Mouse (Mus musculus) naive thymus-derived CD4-positive, alpha-beta T cell, adult 2 months (primary cell): Measurements from ENCODE around the gene Cfap45.

Source experiments
- DNase-seq: peaks from one replicate; pipeline ENCODE4 v3.0.0-alpha.2; 2011; ENCODE audit warnings: low read depth

The Cfap45 gene

DNA sequence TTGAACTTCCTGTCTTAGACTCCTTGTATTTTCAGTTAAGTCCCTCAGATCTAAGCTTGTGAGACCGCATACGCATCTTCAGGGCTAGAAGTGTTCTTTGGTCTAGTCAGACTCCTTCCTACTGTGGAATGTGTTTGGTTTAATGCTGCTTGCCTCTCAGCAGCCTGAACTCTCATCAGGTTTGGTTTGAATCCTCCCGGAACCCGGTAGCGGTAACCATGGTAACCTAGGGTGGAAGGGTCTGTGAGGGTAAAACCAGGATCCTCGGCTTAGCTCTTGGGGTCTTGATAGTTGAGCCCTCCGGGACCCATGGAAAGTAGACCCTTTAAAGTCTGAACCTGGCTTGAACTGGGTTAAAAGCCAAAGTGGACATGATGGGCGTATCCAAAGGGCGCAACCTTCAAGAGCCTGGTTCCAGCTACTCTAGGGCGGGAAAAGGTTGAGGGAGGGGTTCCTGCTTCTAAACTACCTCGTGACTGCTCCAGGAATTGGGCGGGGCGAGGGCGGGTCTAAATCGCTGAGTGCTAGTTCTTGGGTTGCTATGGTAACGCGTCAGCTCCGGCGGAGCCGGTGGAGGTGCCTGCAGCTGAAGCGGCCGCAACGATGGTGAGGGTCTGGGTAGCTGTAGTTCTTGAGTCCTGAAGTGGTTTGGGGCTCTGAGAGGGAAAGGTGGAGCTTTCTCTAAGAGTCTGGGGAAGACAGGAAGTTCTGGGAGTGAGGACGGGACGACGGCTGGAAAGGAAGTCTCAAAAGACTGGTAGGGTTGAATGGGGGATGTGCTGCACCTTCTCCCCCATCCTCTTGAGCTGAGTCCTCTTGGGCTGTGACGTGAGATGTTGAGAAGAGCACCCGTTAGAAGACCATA lies at the start of gene Cfap45:
Gene Cfap45, plus strand, starts transcription at position 226 of the 865 bp plus-strand sequence.
- DNase-seq = peak; percentile 94

DNA sequence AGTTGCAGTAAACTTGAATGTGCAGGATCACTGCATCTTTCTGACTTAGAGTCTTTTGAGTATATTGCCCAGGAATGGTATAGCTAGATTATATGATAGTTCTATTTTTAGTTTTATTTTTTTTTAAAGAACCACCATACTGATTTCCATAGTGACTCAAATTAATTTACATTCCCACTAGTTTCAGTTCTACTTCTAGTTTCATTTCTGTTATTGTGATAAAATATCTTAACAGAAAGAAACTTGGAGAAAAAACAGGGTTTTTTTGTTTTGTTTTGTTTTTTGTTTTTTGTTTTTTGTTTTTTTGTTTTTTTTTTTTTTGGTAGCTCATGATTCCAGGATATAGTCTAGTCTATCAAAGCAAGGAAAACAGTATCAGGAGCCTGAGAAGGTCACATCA lies 47.7 kb upstream of the Cfap45 start:
- no peak for DNase-seq

DNA sequence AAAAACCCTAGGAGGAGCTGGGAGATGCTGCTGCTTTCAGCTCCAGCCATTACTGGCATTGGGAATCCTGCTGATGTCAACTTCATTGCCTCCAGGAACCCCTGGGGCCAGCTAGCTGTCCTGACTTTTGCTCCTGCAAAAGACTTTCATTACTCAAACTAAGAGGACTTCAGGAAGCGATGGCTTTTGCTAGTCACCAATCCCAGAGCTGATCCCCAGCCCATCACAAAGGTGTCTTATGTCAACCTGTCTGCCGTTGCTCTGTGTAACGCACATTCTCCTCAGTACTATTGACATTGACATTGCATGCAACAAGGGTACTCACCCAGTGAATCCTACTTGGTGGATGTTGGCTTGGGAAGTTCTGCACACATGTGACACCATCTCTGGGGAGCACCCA lies 46.4 kb upstream of the Cfap45 start:
- no peak for DNase-seq

DNA sequence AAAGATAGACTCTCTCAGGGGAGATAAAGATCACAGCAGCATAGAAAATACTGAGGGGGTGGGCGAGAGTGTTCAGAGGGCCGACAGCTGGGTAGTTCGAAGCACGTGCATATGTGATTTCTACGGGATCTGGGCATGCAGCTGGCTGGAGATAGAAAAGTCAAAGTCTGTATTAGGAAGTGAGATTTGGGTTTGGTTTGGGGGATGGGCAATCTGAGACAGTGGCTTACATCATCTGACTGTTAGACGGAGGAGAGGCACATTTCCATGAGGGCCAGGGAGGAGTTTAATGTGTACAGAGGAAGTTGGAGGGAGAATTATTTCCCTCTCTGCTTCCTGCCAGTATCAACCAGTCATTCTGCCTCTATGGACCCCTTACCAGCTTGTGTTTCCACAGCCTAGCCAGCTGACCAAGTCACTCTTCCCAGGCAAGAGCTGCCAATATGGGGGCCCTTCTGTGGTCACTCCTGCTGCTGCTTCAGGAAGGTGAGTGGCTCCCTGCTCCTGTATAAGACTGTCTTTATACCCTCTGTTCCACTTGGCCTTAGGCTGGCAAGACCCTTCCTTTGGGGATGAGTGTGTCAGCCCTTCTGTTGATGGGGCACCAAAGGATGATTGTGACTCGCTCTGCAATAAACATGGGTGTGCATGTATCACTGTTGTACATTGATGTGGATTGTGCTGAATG lies 45.4 kb upstream of the Cfap45 start, which contains the start of gene Slamf9:
Gene Slamf9, plus strand, starts transcription at position 305 of the 688 bp plus-strand sequence.
- DNase-seq = no peak

DNA sequence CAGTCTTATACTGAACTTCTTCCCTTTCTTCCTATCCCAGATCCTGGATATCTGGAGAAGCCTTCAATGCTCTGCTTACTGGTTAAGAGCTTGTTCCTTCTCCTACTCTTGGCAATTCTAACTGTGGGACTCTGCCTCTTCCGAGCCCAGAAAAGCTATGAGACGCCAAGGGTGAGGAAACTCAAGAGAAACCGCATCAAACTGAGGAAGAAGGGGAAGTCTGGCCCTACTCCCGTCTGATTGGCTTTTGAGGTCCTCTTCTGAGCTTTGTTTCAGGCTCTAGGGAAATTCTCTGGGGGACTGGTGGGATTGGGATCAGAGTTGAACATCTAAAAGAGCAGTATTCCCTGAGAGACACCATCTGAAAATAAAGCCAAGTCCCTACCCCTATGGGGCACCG lies 42.6 kb upstream of the Cfap45 start:
- DNase-seq = no peak

DNA sequence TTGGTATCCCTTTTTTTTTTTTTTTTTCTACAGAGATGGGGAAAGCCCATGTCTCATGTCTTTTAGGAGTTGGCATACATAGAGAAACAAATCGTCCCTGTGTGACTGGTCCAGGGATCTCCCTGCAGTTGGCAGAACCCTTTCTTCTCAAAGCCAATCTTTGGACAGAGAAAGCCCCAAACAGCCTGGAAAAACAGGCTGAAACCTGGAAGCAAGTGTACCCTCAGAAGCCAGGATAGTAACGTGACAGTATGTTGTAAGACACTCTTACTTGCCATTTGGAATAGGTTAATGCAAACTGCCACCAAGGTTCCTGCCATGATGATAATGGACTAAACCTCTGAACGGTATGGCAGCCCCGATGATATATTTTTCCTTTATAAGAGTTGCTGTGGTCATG lies 40.2 kb upstream of the Cfap45 start:
- no peak for DNase-seq

DNA sequence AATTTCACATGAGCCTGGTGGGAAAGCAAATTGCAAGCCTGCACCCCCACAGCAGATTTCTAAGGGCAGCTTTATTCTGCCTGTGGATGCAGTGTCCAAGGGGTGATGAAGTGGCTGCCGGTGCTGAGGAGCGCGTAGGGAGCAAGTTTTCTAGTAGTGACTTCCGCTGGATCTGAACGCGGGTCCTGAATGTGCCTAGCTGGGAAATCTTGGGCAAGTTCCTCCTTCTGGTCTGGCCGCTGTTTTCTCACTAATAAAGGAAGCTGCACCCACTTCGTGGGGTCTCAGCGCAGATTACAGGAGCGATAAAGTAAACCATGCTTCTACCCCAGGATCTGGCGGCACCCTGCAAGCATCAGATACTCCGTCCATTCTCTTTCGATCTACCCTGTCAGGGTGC lies 39.5 kb upstream of the Cfap45 start:
- DNase-seq = no peak

DNA sequence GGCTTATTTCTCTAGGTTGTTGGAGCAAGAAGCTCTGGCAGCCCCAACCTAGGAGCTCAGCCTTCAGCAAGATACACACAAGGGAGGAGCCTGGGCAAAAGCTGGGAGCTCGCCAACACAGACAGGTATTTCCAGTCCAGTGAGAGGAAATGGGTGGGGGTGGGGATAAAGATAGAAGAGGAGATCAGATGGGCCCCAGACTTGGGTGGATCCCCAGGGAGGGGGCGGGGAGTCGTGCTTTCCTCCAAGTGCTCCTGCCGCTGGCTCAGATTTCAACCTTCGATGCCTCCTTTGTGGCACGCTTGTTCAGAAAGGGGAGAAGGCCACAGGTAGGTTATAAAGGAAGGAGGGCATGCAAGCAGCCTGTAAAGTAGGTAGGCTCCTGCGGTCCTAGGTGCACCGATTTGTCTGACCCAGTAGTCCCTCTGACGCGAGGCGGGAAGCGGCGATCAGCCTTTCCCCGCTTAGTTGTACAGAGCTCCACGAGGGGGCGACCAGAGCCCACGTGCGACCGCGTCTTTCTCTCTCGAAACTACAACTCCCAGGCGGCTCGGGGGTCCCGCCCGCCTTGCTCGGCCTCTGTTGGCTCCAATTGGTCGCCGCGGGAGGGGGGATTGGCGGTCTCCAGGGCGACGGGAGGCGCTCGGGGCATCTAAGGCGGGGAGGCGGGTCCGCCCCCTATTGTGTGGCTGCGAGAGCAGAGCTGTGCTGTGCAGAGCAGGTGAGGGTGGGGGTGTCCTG lies 38.9 kb upstream of the Cfap45 start, which contains the start of gene Igsf9:
Gene Igsf9, plus strand, starts transcription at position 249 of the 741 bp plus-strand sequence.
- DNase-seq = peak; percentile 80

DNA sequence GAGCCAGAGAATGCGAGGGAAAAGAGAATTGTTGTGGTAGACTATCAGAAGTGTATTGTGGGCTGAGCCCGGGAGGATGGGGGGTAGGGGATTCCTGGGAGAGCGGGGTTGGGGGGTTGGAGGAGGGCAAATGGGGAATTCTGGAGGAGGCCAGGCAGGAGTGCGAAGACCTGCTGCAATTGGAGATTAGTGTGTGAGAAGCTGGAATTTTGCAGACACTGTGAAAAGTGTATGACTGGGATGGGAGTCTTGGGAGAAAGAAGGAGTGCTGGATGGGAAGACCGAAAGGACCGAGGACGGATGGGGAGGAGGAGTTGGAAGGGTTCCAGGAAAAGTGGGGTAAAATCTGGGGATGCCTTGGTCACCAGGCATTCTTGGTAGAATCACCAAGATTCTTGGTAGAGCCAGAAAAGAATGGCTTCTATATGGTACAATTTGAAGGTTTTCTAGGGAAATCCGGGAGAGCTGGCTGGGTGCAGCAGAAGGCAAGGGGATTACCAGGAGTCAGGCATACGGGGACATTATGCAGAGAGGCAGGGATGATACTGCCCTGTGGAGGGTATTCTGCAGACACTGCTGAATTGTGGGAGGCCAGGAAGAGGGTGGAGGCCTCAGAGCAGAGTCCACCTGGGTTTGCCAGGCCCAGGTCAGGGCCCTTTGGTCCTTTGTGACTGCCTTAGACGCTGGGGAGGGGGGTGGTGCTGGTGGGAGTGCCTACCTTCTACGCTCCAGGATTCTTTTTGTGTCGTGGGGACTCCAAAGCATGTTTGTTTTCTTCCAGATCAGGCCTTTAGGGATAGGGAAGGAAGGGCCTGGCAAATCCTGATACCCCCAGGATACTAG lies 37.9 kb upstream of the Cfap45 start:
- DNase-seq = no peak

DNA sequence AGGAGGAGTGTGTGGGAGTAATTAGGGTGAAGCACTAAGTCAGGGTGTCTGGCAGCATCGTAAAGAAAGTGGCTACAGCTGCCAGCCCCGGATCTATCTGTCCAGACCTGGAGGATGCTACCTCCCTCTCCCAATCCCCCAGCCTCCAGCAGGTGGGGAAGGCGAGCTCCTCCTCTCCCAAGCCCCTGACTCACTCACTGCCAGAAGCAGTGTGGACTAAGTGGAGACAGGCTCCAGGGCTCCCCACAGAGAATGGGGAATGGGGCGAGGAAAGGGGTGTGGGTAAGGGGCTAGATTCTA lies 37.3 kb upstream of the Cfap45 start:
- DNase-seq = no peak

DNA sequence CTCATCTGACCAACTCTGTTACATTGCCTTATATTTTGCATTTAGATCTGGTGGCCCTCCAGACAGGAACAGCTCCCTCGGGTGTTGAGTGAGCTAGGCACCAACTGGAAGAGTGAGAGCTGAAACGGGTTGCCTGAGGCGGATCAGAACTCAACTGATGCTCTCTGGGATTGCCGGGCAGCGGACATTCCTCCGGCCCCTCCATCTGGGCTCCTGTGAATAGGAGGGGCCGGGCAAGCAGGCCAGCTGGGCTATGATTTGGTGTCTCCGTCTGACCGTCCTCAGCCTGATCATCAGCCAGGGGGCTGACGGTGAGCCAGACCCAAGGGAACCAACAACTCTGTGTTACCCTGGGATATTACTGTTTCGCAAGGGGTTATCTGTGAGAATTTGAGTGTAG lies 36.4 kb upstream of the Cfap45 start:
- DNase-seq = no peak

DNA sequence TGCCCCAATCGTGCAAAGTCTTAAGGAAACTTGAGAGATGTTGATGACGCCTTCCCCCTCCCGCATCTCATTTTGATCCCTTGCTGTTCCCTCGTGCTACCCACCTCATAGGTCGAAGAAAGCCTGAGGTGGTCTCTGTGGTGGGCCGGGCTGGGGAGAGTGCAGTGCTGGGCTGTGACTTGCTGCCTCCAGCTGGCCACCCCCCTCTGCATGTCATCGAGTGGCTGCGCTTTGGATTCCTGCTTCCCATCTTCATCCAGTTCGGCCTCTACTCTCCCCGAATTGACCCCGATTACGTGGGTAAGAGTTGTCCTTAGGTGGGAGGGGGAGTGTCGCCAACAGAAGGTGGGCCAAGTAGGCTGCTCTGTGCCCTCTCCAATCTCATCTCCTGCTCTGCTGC lies 35.9 kb upstream of the Cfap45 start:
- DNase-seq = no peak

DNA sequence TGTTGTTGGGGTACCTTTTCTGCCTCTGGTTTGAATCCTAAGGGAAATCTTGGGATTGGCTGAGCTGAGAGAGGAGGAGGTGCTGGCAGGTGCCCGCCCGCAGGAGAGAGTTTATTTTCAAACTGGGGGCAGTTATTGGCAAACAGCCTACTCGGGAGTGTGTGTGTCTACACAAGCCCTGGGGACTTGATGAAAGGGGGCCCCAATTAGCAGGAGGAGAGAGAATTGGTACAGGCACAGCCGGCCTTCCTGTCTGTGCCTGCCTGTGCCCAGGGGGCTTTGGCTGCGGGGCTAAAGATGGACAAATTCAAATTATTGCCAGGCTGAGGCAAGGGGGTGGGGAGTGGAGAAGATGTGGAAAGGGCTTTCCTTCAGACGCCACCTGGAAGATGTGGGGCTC lies 34.8 kb upstream of the Cfap45 start:
- no peak for DNase-seq

DNA sequence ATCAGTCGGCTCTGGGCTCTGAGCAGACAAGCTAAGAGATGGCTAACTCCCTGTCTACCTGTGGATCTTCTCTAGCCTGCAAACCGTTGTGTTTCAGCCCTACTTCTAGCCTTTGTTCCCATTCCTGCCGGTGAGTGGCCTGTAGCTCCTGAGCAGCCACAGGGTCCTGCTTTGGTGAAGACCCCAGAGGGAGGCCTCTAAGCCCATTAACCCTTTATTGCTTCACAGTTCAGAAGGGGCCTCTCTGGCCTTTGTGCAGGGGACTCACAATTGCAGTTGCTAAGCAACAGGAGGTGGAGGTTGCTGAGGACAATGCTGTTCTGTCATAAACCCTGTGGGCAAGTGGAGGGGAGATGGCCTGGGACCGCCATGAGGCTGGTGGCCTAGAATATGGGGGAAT lies 34.4 kb upstream of the Cfap45 start:
- no peak for DNase-seq

DNA sequence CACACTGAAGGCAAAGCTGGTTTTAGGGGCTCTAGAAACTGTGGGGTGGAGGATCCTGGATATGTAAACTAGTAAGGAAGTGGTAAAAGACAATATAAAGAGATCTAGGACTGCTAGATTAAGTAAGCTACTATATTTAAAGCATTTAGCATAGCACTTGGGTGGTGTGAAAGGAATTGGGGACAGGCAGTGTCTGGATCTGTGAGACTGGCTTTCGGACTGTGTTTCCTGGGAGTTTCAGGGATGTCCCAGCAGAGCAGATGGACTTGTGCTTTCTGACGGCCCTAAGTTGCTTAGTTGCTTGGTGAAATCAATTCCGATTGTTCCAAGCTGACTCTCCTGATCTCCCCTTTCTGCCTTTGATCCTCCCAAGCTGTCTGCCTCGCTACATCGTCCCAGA lies 34.0 kb upstream of the Cfap45 start:
- DNase-seq = no peak

DNA sequence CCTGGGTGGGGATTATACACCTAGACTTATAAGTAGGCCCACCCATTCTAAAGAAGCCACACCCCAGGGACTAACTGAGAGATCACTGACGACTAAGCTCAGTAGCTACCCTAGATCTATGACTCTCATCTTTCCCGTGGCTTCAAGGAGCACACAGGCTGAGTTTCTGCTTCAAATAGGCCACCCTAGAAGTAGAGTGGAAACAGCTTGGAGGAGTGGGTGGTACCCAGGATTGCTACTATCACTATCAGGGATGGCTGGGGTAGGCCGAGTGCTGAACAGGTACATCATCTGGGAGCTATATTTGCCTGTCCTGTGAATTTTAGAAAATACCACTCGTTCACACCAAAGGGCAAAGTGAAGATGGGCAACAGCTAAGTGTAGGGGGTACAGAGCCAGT lies 32.7 kb upstream of the Cfap45 start:
- DNase-seq = no peak

DNA sequence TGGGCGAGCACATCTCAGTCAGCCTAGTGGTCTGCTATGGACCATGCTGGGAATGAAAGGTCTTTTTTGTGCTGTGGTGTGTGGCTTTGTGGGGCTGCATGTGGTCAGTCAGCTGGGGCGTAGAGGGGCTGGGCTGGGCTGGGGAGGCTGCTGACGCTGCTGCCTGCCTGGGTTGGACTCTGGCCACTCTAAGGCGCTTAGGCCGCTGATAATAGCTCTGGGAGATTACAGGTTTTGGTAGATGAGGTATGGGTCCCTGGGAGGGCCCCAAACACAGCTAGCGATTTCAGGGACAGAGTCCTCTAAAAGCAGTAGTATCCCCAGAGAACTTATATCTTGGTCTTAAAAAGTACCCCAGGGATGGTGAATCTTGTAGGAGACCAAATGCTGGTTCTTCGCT lies 31.8 kb upstream of the Cfap45 start:
- no peak for DNase-seq

DNA sequence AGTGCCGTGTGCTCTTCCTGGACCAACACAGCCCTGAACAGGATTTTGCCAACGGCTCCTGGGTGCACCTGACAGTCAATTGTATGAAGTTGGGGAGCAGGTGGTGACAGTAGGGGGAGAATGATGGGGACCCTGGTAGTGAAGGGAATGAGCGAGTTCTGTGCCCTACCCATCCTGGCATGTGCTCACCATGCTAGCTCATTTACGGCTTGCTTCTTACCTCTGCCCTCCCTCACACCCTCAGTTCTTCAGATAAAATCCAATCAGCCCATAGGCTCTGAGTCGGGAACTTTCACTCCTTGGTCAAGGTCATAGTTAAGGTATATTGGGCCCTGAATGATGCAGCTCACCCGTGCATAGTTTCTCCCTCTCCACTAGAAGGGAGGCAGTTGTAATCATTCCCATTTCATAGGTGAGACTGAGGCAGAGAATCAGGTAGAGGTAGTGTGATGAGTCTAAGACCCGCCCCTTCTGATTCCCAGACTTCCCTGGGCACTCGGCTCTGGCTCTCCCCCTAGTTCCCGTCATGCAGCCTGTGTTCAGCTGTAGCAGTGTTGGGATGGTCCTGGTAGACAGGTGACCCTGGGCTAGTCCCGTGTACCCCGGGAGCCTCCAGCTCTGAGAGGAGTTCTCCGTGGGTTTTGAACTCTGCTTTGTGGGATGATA lies 30.9 kb upstream of the Cfap45 start:
- no peak for DNase-seq

DNA sequence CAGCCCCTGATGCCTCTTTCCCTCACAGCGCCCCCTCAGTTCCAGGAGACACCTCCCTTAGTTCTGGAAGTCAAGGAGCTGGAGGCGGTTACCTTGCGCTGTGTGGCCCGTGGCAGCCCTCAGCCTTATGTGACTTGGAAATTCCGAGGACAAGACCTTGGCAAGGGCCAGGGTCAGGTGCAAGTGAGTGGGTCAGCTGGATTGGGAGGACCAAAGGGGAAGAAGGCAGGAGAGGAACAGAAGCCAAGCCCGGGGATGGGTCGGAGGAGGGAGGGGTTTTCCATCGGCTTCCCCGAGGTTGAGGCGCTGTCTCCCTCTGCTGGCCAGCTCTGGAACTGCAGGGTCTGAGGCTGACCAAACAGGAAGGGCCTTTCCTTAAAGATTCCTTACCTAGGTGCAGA lies 30.3 kb upstream of the Cfap45 start:
- peak; percentile 83 for DNase-seq

DNA sequence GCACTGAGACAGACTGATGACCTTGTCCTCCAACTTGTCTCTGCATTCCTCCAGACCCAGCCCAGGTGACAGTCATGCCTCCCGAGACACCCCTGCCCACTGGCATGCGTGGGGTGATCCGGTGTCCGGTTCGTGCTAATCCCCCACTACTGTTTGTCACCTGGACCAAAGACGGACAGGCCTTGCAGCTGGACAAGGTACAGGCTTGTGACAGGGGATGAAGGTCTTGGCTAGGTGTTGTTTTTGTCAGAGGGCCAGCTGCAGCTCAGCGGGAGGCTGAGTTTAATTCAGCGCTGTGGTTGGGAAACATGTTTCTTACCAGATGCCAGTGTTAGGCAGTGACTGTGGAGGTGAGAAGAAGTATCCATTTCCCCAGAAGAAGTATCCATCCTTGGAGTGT lies 28.6 kb upstream of the Cfap45 start:
- DNase-seq = no peak

DNA sequence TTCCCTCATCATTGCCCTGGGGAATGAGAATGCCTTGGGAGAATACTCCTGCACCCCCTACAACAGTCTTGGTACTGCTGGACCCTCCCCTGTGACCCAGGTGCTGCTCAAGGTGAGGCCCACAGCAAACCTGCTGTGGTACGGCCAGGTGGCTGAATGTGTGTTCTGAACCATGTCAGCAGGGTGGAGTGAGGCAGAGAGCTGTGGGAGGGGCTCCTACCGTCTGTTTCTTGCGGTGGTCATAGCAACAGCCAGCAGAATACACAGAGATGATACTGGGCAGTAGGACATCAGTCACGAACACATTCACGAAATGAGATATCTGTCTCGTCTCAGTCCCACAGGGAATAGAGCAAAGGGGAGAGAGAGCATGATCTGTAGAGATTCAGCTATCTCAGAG lies 27.1 kb upstream of the Cfap45 start:
- no peak for DNase-seq
